Mouse (Mus musculus) MEL (cell line): ENCODE data around the gene Slc23a2. TPM values are rescaled to one million over a fixed set of nuclear protein-coding genes. Genes with fewer than 3 reads are reported as not detected.

Source experiments
- DNase-seq: peaks from one replicate; pipeline ENCODE4 v3.0.0; 2011; ENCODE audit warnings: low read depth, low spot score
- H3K27ac ChIP-seq: 2 replicates; pipeline ENCODE4 v1.5.1; 2012; ENCODE audit warnings: low read depth, mild to moderate bottlenecking, control low read depth, low read length, moderate library complexity; ENCODE audit not compliant: control insufficient read depth
- H3K27me3 ChIP-seq, 2 experiments: fragments of 150-350 bp in 1 of 2; sonication (generic) in 1 of 2; 2 replicates each; pipeline ENCODE4 v1.6.1; 2012; ENCODE audit warnings: low read length in 2 of 2, mild to moderate bottlenecking in 2 of 2, improper control_type of control experiment in 1 of 2, moderate library complexity in 1 of 2; ENCODE audit not compliant: insufficient read depth in 2 of 2, control insufficient read depth in 1 of 2
- H3K36me3 ChIP-seq, 2 experiments: 2 replicates each; pipeline ENCODE4 v1.6.1; 2012 to 2014; ENCODE audit warnings: low read length in 2 of 2, improper control_type of control experiment in 1 of 2, inconsistent platforms in 1 of 2, mild to moderate bottlenecking in 1 of 2; ENCODE audit not compliant: insufficient read depth in 2 of 2, control insufficient read depth in 1 of 2
- H3K4me1 ChIP-seq, 2 experiments: fragments of 150-350 bp in 1 of 2; sonication (generic) in 1 of 2; 2 replicates each; pipeline ENCODE4 v1.6.1; 2012; ENCODE audit warnings: low read length in 2 of 2, improper control_type of control experiment in 1 of 2, mild to moderate bottlenecking in 1 of 2; ENCODE audit not compliant: insufficient read depth in 2 of 2, control insufficient read depth in 1 of 2
- H3K4me3 ChIP-seq, 2 experiments: fragments of 150-350 bp in 1 of 2; sonication (generic) in 1 of 2; 2 replicates each; pipeline ENCODE4 v1.5.1; 2012; ENCODE audit warnings: low read depth in 2 of 2, low read length in 2 of 2, mild to moderate bottlenecking in 2 of 2, moderate library complexity in 2 of 2, control low read depth in 1 of 2, improper control_type of control experiment in 1 of 2; ENCODE audit not compliant: control insufficient read depth in 1 of 2, insufficient read depth in 1 of 2
- H3K79me2 ChIP-seq: 2 replicates; pipeline ENCODE4 v1.6.1; 2012; ENCODE audit warnings: mild to moderate bottlenecking, low read length, moderate library complexity; ENCODE audit not compliant: control insufficient read depth, poor library complexity, insufficient read depth
- H3K9ac ChIP-seq: 2 replicates; pipeline ENCODE4 v1.6.1; 2012; ENCODE audit warnings: low read depth, mild to moderate bottlenecking, control low read depth, low read length, moderate library complexity; ENCODE audit not compliant: control insufficient read depth, poor library complexity, severe bottlenecking
- H3K9me3 ChIP-seq: fragments of 150-350 bp; sonication (generic); replicated peaks from 2 replicates; pipeline ENCODE4 v1.6.1; 2012; ENCODE audit warnings: mild to moderate bottlenecking, low read length, improper control_type of control experiment, moderate library complexity; ENCODE audit not compliant: insufficient read depth
- BHLHE40 ChIP-seq: IDR thresholded peaks from 2 replicates; pipeline ENCODE4 v1.6.1; 2012; ENCODE audit warnings: low read depth, mild to moderate bottlenecking, inconsistent platforms, low read length, improper control_type of control experiment, borderline replicate concordance
- CHD1 ChIP-seq: IDR thresholded peaks from 2 replicates; pipeline ENCODE4 v1.6.1; 2012; ENCODE audit warnings: low read depth, mild to moderate bottlenecking, inconsistent platforms, low read length, improper control_type of control experiment
- CTCF ChIP-seq, 3 experiments: IDR thresholded peaks in 2 of 3; conservative IDR thresholded peaks in 1 of 3; 2 replicates each; pipeline ENCODE4 v1.5.1; 2011 to 2012; ENCODE audit warnings: low read length in 3 of 3, low read depth in 2 of 3, mild to moderate bottlenecking in 2 of 3, improper control_type of control experiment in 1 of 3, inconsistent platforms in 1 of 3, mixed read lengths in 1 of 3, moderate library complexity in 1 of 3; ENCODE audit not compliant: control insufficient read depth in 1 of 3, insufficient read depth in 1 of 3, poor library complexity in 1 of 3, severe bottlenecking in 1 of 3
- GATA1 ChIP-seq: IDR thresholded peaks from 2 replicates; pipeline ENCODE4 v1.6.1; 2011; ENCODE audit warnings: low read depth, low read length, improper control_type of control experiment
- HCFC1 ChIP-seq: IDR thresholded peaks from 2 replicates; pipeline ENCODE4 v1.6.1; 2012; ENCODE audit warnings: low read depth, mild to moderate bottlenecking, inconsistent platforms, low read length, improper control_type of control experiment, moderate library complexity
- JUND ChIP-seq: IDR thresholded peaks from 2 replicates; pipeline ENCODE4 v1.6.1; 2011; ENCODE audit warnings: low read depth, mild to moderate bottlenecking, improper control_type of control experiment, low read length
- MAX ChIP-seq: IDR thresholded peaks from 2 replicates; pipeline ENCODE4 v1.6.1; 2011; ENCODE audit warnings: low read length, improper control_type of control experiment
- MEF2A ChIP-seq: IDR thresholded peaks from 2 replicates; pipeline ENCODE4 v1.6.1; 2014; ENCODE audit warnings: low read depth, mild to moderate bottlenecking, inconsistent platforms, low read length, improper control_type of control experiment; ENCODE audit not compliant: poor library complexity, insufficient replicate concordance, severe bottlenecking; ENCODE audit errors: extremely low read depth
- MXI1 ChIP-seq: IDR thresholded peaks from 2 replicates; pipeline ENCODE4 v1.6.1; 2011; ENCODE audit warnings: mild to moderate bottlenecking, low read depth, low read length, improper control_type of control experiment
- POLR2A ChIP-seq, 2 experiments: IDR thresholded peaks; 2 replicates each; pipeline ENCODE4 v1.6.1; 2011 to 2012; ENCODE audit warnings: low read length in 2 of 2, mild to moderate bottlenecking in 2 of 2, control low read depth in 1 of 2, improper control_type of control experiment in 1 of 2, low read depth in 1 of 2, moderate library complexity in 1 of 2; ENCODE audit not compliant: control insufficient read depth in 1 of 2, insufficient read depth in 1 of 2, poor library complexity in 1 of 2
- POLR2AphosphoS5 ChIP-seq: IDR thresholded peaks from 2 replicates; pipeline ENCODE4 v1.6.1; 2012; ENCODE audit warnings: low read depth, borderline replicate concordance, mild to moderate bottlenecking, inconsistent platforms, low read length, moderate library complexity, mixed read lengths
- RAD21 ChIP-seq: IDR thresholded peaks from 2 replicates; pipeline ENCODE4 v1.6.1; 2011; ENCODE audit warnings: mild to moderate bottlenecking, low read depth, low read length, improper control_type of control experiment
- SIN3A ChIP-seq: IDR thresholded peaks from 2 replicates; pipeline ENCODE4 v1.6.1; 2012; ENCODE audit warnings: low read length, improper control_type of control experiment, inconsistent platforms
- SMC3 ChIP-seq: IDR thresholded peaks from 2 replicates; pipeline ENCODE4 v1.6.1; 2011; ENCODE audit warnings: low read depth, low read length, improper control_type of control experiment
- USF1 ChIP-seq: IDR thresholded peaks from 2 replicates; pipeline ENCODE4 v1.6.1; 2014; ENCODE audit warnings: low read depth, mild to moderate bottlenecking, inconsistent platforms, low read length, improper control_type of control experiment, moderate library complexity
- USF2 ChIP-seq, 2 experiments: IDR thresholded peaks; 2 replicates each; pipeline ENCODE4 v1.6.1; 2011 to 2012; ENCODE audit warnings: improper control_type of control experiment in 2 of 2, low read length in 2 of 2, borderline replicate concordance in 1 of 2, inconsistent platforms in 1 of 2, low read depth in 1 of 2, mild to moderate bottlenecking in 1 of 2; ENCODE audit not compliant: insufficient read depth in 1 of 2
- ZMIZ1 ChIP-seq: IDR thresholded peaks from 2 replicates; pipeline ENCODE4 v1.6.1; 2012; ENCODE audit warnings: low read depth, mild to moderate bottlenecking, inconsistent platforms, low read length, improper control_type of control experiment, moderate library complexity
- ZNF384 ChIP-seq: IDR thresholded peaks from 2 replicates; pipeline ENCODE4 v1.6.1; 2012; ENCODE audit warnings: low read depth, mild to moderate bottlenecking, inconsistent platforms, low read length, improper control_type of control experiment
- polyA plus RNA-seq, 2 experiments: library from polyadenylated mRNA; stranded (reverse) in 1 of 2; unstranded in 1 of 2; fragments of >175 nt in 1 of 2; fragments of >200 nt in 1 of 2; gene quantifications; 2 replicates each; pipeline versions ENCODE4 v1.2.1 to v1.2.4; 2012; ENCODE audit warnings: low replicate concordance in 2 of 2, low read depth in 1 of 2; ENCODE audit not compliant: insufficient read length in 2 of 2, insufficient read depth in 1 of 2, missing spikeins in 1 of 2
- total RNA-seq: library from RNA; depleted of rRNA; stranded (reverse); fragments of 300-350 nt; gene quantifications from 2 replicates; pipeline ENCODE4 v1.2.3, GENCODE M21; 2012

Gene Slc23a2
- total and polyA plus RNA-seq, 3 experiments, result 7.9 to 10.3 TPM; not detected in 1

- H3K9me3 ChIP-seq, result no peaks in the 10 kb centered on the region
- DNase-seq, result no peak
- H3K79me2 ChIP-seq, result peaks cover 10% of the 10 kb centered on the region
- H3K4me3 ChIP-seq, result no peak overlapping the region
- peaks cover 0 to 5% of the 10 kb centered on the region in 2 experiments; a peak in 2 of 4 replicates for H3K36me3 ChIP-seq
- TF ChIP-seq BHLHE40 (no peak), MAX (no peak), ZNF384 (no peak), POLR2AphosphoS5 (no peak), POLR2A (IDR thresholded peaks at IDR 0.05; ENCODE audit: control insufficient read depth in 1 of 2, insufficient read depth in 1 of 2, low read depth in 1 of 2, low read length in 2 of 2, poor library complexity in 1 of 2) (no peak), USF2 (IDR thresholded peaks at IDR 0.05; ENCODE audit: borderline replicate concordance in 1 of 2, insufficient read depth in 1 of 2, low read depth in 1 of 2, low read length in 2 of 2) (no peak), GATA1 (no peak)
- peaks cover 2 to 11% of the 10 kb centered on the region in 2 experiments; a peak in 3 of 4 replicates for H3K4me1 ChIP-seq
- peaks cover 2 to 12% of the 10 kb centered on the region in 2 experiments; a peak in 3 of 4 replicates for H3K27me3 ChIP-seq
- H3K27ac ChIP-seq, result no peak overlapping the region
- H3K9ac ChIP-seq, result no peak overlapping the region
Observed at GRCm38 (mm10) chr2:132146502-132146901, 1.6 kb upstream of the Slc23a2 start.

- Histone ChIP-seq H3K9me3 (no peaks in the 10 kb centered on the region), H3K4me3 (peak overlapping the region; percentile 88 to 94), H3K79me2 (peaks cover 10% of the 10 kb centered on the region), H3K27ac (no peak overlapping the region), H3K9ac (peak overlapping the region; percentile 80), H3K4me1 (peaks cover 0 to 11% of the 10 kb centered on the region in 2 experiments; a peak in 2 of 4 replicates), H3K27me3 (peaks cover 2 to 9% of the 10 kb centered on the region in 2 experiments; a peak in 3 of 4 replicates), H3K36me3 (peaks cover 0 to 5% of the 10 kb centered on the region in 2 experiments; a peak in 2 of 4 replicates)
- DNase-seq, result peak; percentile 26
- TF ChIP-seq BHLHE40 (no peak), MAX (0 out of 2 replicates have a peak, but pooled peaks have one; percentile 24), USF1 (peak; percentile 48; the same call in 1 of the 2 replicates), JUND (no peak), SIN3A (peak; percentile 19; the same call in 1 of the 2 replicates)
- TF ChIP-seq, all 39 proteins: peak for 3
Observed at GRCm38 (mm10) chr2:132143943-132144927, 673 bp downstream of the Slc23a2 start.

GRCm38 (mm10) chr2:132142606-132143005 is 2.3 kb downstream of the Slc23a2 start:
- Histone ChIP-seq H3K36me3 (peaks cover 0 to 5% of the 10 kb centered on the region in 2 experiments; a peak in 2 of 4 replicates), H3K9me3 (no peaks in the 10 kb centered on the region), H3K27me3 (peaks cover 2 to 3% of the 10 kb centered on the region in 2 experiments; a peak in 3 of 4 replicates), H3K4me3 (no peak overlapping the region), H3K27ac (no peak overlapping the region), H3K9ac (no peak overlapping the region), H3K4me1 (peaks cover 0 to 11% of the 10 kb centered on the region in 2 experiments; a peak in 2 of 4 replicates), H3K79me2 (peaks cover 10% of the 10 kb centered on the region)
- TF ChIP-seq HCFC1 (no peak), POLR2AphosphoS5 (no peak), RAD21 (peak; percentile 28), SIN3A (no peak), USF2 (IDR thresholded peaks at IDR 0.05; ENCODE audit: borderline replicate concordance in 1 of 2, insufficient read depth in 1 of 2, low read depth in 1 of 2, low read length in 2 of 2) (no peak), CHD1 (no peak), CTCF (IDR thresholded peaks at IDR 0.05 in 2 of 3, conservative IDR thresholded peaks at IDR 0.05 in 1 of 3; ENCODE audit: control insufficient read depth in 1 of 3, insufficient read depth in 1 of 3, low read depth in 2 of 3, low read length in 3 of 3, poor library complexity in 1 of 3, severe bottlenecking in 1 of 3) (peak in 2 of 3 experiments; percentile 27 to 29; a peak in 3 of 6 replicates), MXI1 (no peak), SMC3 (0 out of 2 replicates have a peak, but pooled peaks have one; percentile 8), ZMIZ1 (no peak), POLR2A (IDR thresholded peaks at IDR 0.05; ENCODE audit: control insufficient read depth in 1 of 2, insufficient read depth in 1 of 2, low read depth in 1 of 2, low read length in 2 of 2, poor library complexity in 1 of 2) (no peak), MEF2A (no peak), GATA1 (no peak)
- no peak for DNase-seq
